Mouse (Mus musculus): Measurements from ENCODE around the gene Atp7a. TPM values are rescaled to one million over a fixed set of nuclear protein-coding genes. Genes with fewer than 3 reads are reported as not detected.

Atp7a gene
- 29.2 and 41.7 TPM in 2 replicates for total RNA-seq (2023)

GRCm38 (mm10) chrX:106026418-106027342, at the start of gene Atp7a:
TSS of gene Atp7a (plus strand) at chrX:106027276.

GRCm38 (mm10) chrX:106011465-106012159, 15.5 kb upstream of the Atp7a start, which contains the start of gene Magt1:
TSS of gene Magt1 (minus strand) at chrX:106011906.

GRCm38 (mm10) chrX:106015571-106016322, 11.3 kb upstream of the Atp7a start, which contains the start of gene Cox7b:
TSS of gene Cox7b (plus strand) at chrX:106015700.

DNA sequence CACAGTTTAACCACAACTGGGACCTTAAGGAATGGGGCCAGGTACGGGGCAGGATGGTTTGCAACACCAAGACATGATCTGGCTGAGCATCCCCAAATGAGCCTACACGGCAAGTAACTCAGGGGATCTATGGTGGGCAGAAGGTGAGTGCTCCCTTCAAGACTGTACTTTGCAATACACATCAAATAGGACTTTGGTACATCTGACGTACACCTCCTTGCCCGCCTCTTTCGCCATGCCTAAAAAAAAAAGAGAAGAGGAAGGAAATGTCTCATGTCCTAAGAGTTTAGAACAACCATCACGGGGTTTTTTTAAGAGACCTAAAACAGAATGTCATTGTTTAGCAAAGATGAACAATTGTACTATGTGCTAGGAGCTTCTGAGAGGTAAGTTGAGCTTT, 115.9 kb downstream of the Atp7a start, which contains the start of gene Tlr13:
Tlr13 (plus strand) TSS at position 269 of the 400 bp plus-strand sequence.

Other genes with a start within 250 kb of the Atp7a start
- gene Atrx, start 97.9 kb upstream of the Atp7a start, total RNA-seq (2023) = 126 and 167 TPM in 2 replicates
- gene Magt1, start 15.4 kb upstream of the Atp7a start, total RNA-seq (2023) = 30.3 and 34.4 TPM in 2 replicates
- gene Cox7b, start 11.6 kb upstream of the Atp7a start, total RNA-seq (2023) = 46.2 and 61.7 TPM in 2 replicates
- gene Tlr13, start 115.9 kb downstream of the Atp7a start, total RNA-seq (2023) = 178 and 182 TPM in 2 replicates
- gene Pgk1, start 159.8 kb downstream of the Atp7a start, total RNA-seq (2023) = 312 TPM in 2 replicates
- gene Taf9b, start 193.9 kb downstream of the Atp7a start, total RNA-seq (2023) = 0.47 and 1.1 TPM in 2 replicates
- not detected in 2 replicates for gene Fnd3c2, start 228.1 kb downstream of the Atp7a start, total RNA-seq (2023)